Mouse (Mus musculus): Measurements from ENCODE around the gene Fgfr2.

- TF ChIP-seq CTCF (IDR thresholded peaks at IDR 0.05; ENCODE audit: borderline replicate concordance, insufficient read depth, low read length) (no peak), POLR2A (IDR thresholded peaks at IDR 0.05; ENCODE audit: low read depth, low read length) (no peak; the same call in 1 of the 2 replicates)
Measured at GRCm38 (mm10) chr7:133124701-133125485, 1.7 kb upstream of the Fgfr2 start.
